In the genomic region with DNA sequence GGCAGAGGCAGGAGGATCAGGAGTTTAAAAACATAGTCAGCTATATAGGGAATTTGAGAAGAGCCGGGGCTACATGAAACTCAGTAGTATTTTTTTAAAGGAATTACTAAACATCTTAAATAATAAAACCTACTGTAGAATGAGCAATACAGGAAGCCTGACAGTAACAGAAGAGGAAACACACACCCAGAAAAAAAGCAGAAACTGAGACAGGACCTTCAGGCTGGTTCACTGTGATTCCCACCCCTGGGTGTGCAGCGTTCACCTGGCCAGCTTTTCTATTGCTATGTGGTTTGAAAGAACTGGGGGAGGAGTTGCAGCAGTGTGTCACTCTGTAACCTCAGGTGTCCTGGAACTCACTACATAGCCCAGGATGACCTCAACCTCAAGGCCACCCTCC, we compare ENCODE assay signal across 15 mouse cellular contexts.
"Had no signal": no experiment of that assay in that cellular context is flagged by ENCODE, and none has a peak within 500 bp of the region (broad histone marks: within the 10 kb centered on the region; RNA-seq: fewer than 3 reads in every experiment).

No protein-coding gene starts in this region.

- ATAC-seq: liver, embryonic 12.5 days; midbrain, embryonic 15.5 days had no signal

- DNase-seq: kidney, adult 9 months; kidney, postnatal 14 days; kidney, postnatal 4 days; liver; lung, adult 18-20 months; lung, postnatal 10 days; lung, postnatal 36 days; right cerebral cortex, adult 18-20 months; right cerebral cortex, postnatal 14 days; right cerebral cortex, postnatal 4 days; thymus, adult 2 months; thymus, postnatal 14 days; thymus, postnatal 4 days had no signal
